Mouse (Mus musculus) megakaryocyte, embryonic 14.5 days (primary cell): ENCODE measurements around the gene Aqp3. TPM values are rescaled to one million over a fixed set of nuclear protein-coding genes. Genes with fewer than 3 reads are reported as not detected.

Experiments
- H3K27me3 ChIP-seq: replicated peaks from 2 replicates; pipeline ENCODE3; 2012; ENCODE audit warnings: inconsistent platforms
- H3K36me3 ChIP-seq: replicated peaks from 2 replicates; pipeline ENCODE3; 2012; ENCODE audit warnings: low read length, inconsistent platforms, mixed read lengths
- H3K4me1 ChIP-seq: 2 replicates; pipeline ENCODE4 v1.6.1; 2012; ENCODE audit warnings: inconsistent platforms
- H3K4me3 ChIP-seq: replicated peaks from 2 replicates; pipeline ENCODE3; 2012; ENCODE audit warnings: moderate library complexity, mild to moderate bottlenecking, inconsistent platforms
- H3K9me3 ChIP-seq: 2 replicates; pipeline ENCODE4 v1.6.1; 2012; ENCODE audit warnings: inconsistent platforms
- FLI1 ChIP-seq: IDR thresholded peaks from 2 replicates; pipeline ENCODE4 v1.6.1; 2012; ENCODE audit warnings: low read length, inconsistent platforms, mixed read lengths
- GATA1 ChIP-seq: IDR thresholded peaks from 3 replicates; pipeline ENCODE4 v1.6.1; 2012; ENCODE audit warnings: mixed read lengths, low read length, inconsistent platforms, borderline replicate concordance
- polyA plus RNA-seq: library from polyadenylated mRNA; stranded (reverse); fragments of >175 nt; gene quantifications from 2 replicates; pipeline ENCODE4 v1.2.3, GENCODE M21; 2012; ENCODE audit warnings: low replicate concordance; ENCODE audit not compliant: insufficient read depth

Gene Aqp3
- polyA plus RNA-seq, 1 experiment: not detected

GRCm38 (mm10) chr4:41050726-41051675, 47.0 kb downstream of the Aqp3 start:
- Histone ChIP-seq H3K27me3 (peaks cover 27% of the 10 kb centered on the region), H3K36me3 (no peaks in the 10 kb centered on the region), H3K9me3 (no peaks in the 10 kb centered on the region), H3K4me1 (peaks cover 14% of the 10 kb centered on the region), H3K4me3 (peak overlapping the region; percentile 85)
- no peak for TF ChIP-seq GATA1
- no peak for TF ChIP-seq FLI1

GRCm38 (mm10) chr4:41048926-41049325, 49.1 kb downstream of the Aqp3 start:
- Histone ChIP-seq H3K4me1 (peaks cover 6% of the 10 kb centered on the region), H3K9me3 (no peaks in the 10 kb centered on the region), H3K27me3 (peaks cover 45% of the 10 kb centered on the region), H3K36me3 (no peaks in the 10 kb centered on the region), H3K4me3 (no peak overlapping the region)
- TF ChIP-seq GATA1: no peak
- TF ChIP-seq FLI1: no peak

- Histone ChIP-seq H3K27me3 (peaks cover 50% of the 10 kb centered on the region), H3K36me3 (no peaks in the 10 kb centered on the region), H3K9me3 (no peaks in the 10 kb centered on the region), H3K4me3 (no peak within 1 kb of the TSS), H3K4me1 (peaks cover 6% of the 10 kb centered on the region)
- TF ChIP-seq GATA1: no peak
- no peak for TF ChIP-seq FLI1
Observed at GRCm38 (mm10) chr4:41047524-41048271, 50.3 kb downstream of the Aqp3 start, which contains the start of gene Aqp7. Gene Aqp7, minus strand, starts transcription at chr4:41048139.

GRCm38 (mm10) chr4:41046254-41046795, 51.7 kb downstream of the Aqp3 start:
- no peaks in the 10 kb centered on the region for H3K9me3 ChIP-seq
- H3K4me1 ChIP-seq: peaks cover 6% of the 10 kb centered on the region
- H3K27me3 ChIP-seq: peaks cover 48% of the 10 kb centered on the region
- TF ChIP-seq GATA1: no peak
- H3K4me3 ChIP-seq: no peak overlapping the region
- no peaks in the 10 kb centered on the region for H3K36me3 ChIP-seq

- H3K9me3 ChIP-seq: no peaks in the 10 kb centered on the region
- TF ChIP-seq FLI1 (no peak), GATA1 (no peak)
- no peaks in the 10 kb centered on the region for H3K4me1 ChIP-seq
- no peaks in the 10 kb centered on the region for H3K36me3 ChIP-seq
- H3K4me3 ChIP-seq: no peak overlapping the region
- H3K27me3 ChIP-seq: peaks cover 56% of the 10 kb centered on the region
Observed at GRCm38 (mm10) chr4:41045288-41045687, 52.7 kb downstream of the Aqp3 start.

GRCm38 (mm10) chr4:41043961-41044360, 54.0 kb downstream of the Aqp3 start:
- no peaks in the 10 kb centered on the region for H3K36me3 ChIP-seq
- H3K27me3 ChIP-seq: peaks cover 56% of the 10 kb centered on the region
- H3K9me3 ChIP-seq: no peaks in the 10 kb centered on the region
- no peak for TF ChIP-seq GATA1
- TF ChIP-seq FLI1: no peak
- H3K4me3 ChIP-seq: no peak overlapping the region
- no peaks in the 10 kb centered on the region for H3K4me1 ChIP-seq

- no peaks in the 10 kb centered on the region for H3K36me3 ChIP-seq
- peaks cover 51% of the 10 kb centered on the region for H3K27me3 ChIP-seq
- no peak overlapping the region for H3K4me3 ChIP-seq
- H3K9me3 ChIP-seq: no peaks in the 10 kb centered on the region
- H3K4me1 ChIP-seq: peaks cover 7% of the 10 kb centered on the region
- TF ChIP-seq GATA1 (no peak), FLI1 (no peak)
Observed at GRCm38 (mm10) chr4:41042880-41043279, 55.1 kb downstream of the Aqp3 start.

Other genes starting within 250 kb of the Aqp3 start
- 43.8 and 101 TPM in 2 replicates for gene B4galt1, start 244.2 kb downstream of the Aqp3 start, polyA plus RNA-seq
- not detected in 2 replicates for gene Spink4, start 178.1 kb downstream of the Aqp3 start, polyA plus RNA-seq
- gene Bag1, start 149.9 kb downstream of the Aqp3 start, polyA plus RNA-seq: 409 and 1,033 TPM in 2 replicates
- 6.2 TPM in 1 of 2 replicates, not detected in the other for gene Chmp5, start 149.8 kb downstream of the Aqp3 start, polyA plus RNA-seq
- 1.2 and 4.1 TPM in 2 replicates for gene Nfx1, start 127.3 kb downstream of the Aqp3 start, polyA plus RNA-seq
- gene Aqp7, start 50.0 kb downstream of the Aqp3 start, polyA plus RNA-seq: not detected in 2 replicates
- gene Nol6, start 26.3 kb upstream of the Aqp3 start, polyA plus RNA-seq: 22.2 and 35.2 TPM in 2 replicates
- 25.8 and 32.8 TPM in 2 replicates for gene Ube2r2, start 37.6 kb upstream of the Aqp3 start, polyA plus RNA-seq
- 277 and 564 TPM in 2 replicates for gene Ubap2, start 177.0 kb upstream of the Aqp3 start, polyA plus RNA-seq
- gene Dcaf12, start 216.7 kb upstream of the Aqp3 start, polyA plus RNA-seq: 21.1 and 26.3 TPM in 2 replicates